Mouse (Mus musculus): ENCODE data around the gene Ctu2. TPM values are rescaled to one million over a fixed set of nuclear protein-coding genes. Genes with fewer than 3 reads are reported as not detected.

Ctu2 gene
- total and polyA plus RNA-seq, 3 experiments: 23.8 to 63.1 (median 40.4) TPM

- no peak overlapping the region for H3K4me2 ChIP-seq (ENCODE audit: insufficient read depth, low read depth, poor library complexity, severe bottlenecking)
- in situ Hi-C loops (cut with MboI; ENCODE audit: low pct_ligation_motif_present, low pct_unique_long_range_greater_than_20kb, low sequenced_read_pairs) (loop anchor here (25.0 kb wide), 1 partner anchor 839 kb away; the partner anchor contains the start of genes Fbxo31 and Map1lc3b), dilution Hi-C loops (cut with MboI; ENCODE audit: extremely low pct_ligation_motif_present, extremely low pct_unique_long_range_greater_than_20kb, low sequenced_read_pairs) (no loop called here)
- no peaks in the 10 kb centered on the region for H3K27me3 ChIP-seq (replicated peaks)
- H3K27ac ChIP-seq (ENCODE audit: insufficient read depth, low read depth): no peak overlapping the region; the same call in 1 of the 2 replicates
- DNase-seq (ENCODE audit: extremely low read depth): peak; percentile 21
- H3K9ac ChIP-seq (ENCODE audit: insufficient read depth, low read depth): no peak overlapping the region
- no peak overlapping the region for H3K4me3 ChIP-seq (replicated peaks in 1 of 3; ENCODE audit: low read depth in 2 of 3, low read length in 2 of 3, poor library complexity in 1 of 3)
- H3K36me3 ChIP-seq (replicated peaks in 1 of 2; ENCODE audit: control insufficient read depth in 1 of 2, insufficient read depth in 1 of 2, low read length in 1 of 2): peaks cover 54 to 84% of the 10 kb centered on the region in 2 experiments
- H3K79me2 ChIP-seq (replicated peaks; ENCODE audit: control insufficient read depth, extremely low read depth, insufficient read depth, poor library complexity, severe bottlenecking): peaks cover 34% of the 10 kb centered on the region
- H3K4me1 ChIP-seq (ENCODE audit: control insufficient read depth in 1 of 2, insufficient read depth in 2 of 2): peaks cover 33 to 82% of the 10 kb centered on the region in 2 experiments
- TF ChIP-seq ELF1 (IDR thresholded peaks at IDR 0.05; ENCODE audit: low read depth, low read length) (peak; percentile 17; the same call in 1 of the 2 replicates), TCF12 (IDR thresholded peaks at IDR 0.05; ENCODE audit: low read depth, low read length) (peak; percentile 29; the same call in 1 of the 2 replicates), POLR2AphosphoS2 (IDR thresholded peaks at IDR 0.05; ENCODE audit: low read depth, low read length) (no peak)
- no peaks in the 10 kb centered on the region for H3K9me3 ChIP-seq (replicated peaks; ENCODE audit: low read length)
These were observed 49.8 kb upstream of the Ctu2 start for GRCm38 (mm10) chr8:122426145-122426544.

- Histone ChIP-seq H3K36me3 (replicated peaks in 1 of 2; ENCODE audit: control insufficient read depth in 1 of 2, insufficient read depth in 1 of 2, low read length in 1 of 2) (peaks cover 52 to 72% of the 10 kb centered on the region in 2 experiments), H3K4me3 (replicated peaks in 1 of 3; ENCODE audit: low read depth in 2 of 3, low read length in 2 of 3, poor library complexity in 1 of 3) (peak overlapping the region in 1 of 3 experiments; percentile 0), H3K4me2 (ENCODE audit: insufficient read depth, low read depth, poor library complexity, severe bottlenecking) (no peak overlapping the region), H3K9me3 (replicated peaks; ENCODE audit: low read length) (no peaks in the 10 kb centered on the region), H3K9ac (ENCODE audit: insufficient read depth, low read depth) (no peak overlapping the region), H3K4me1 (ENCODE audit: control insufficient read depth in 1 of 2, insufficient read depth in 2 of 2) (peaks cover 30 to 68% of the 10 kb centered on the region in 2 experiments), H3K79me2 (replicated peaks; ENCODE audit: control insufficient read depth, extremely low read depth, insufficient read depth, poor library complexity, severe bottlenecking) (peaks cover 44% of the 10 kb centered on the region), H3K27ac (ENCODE audit: insufficient read depth, low read depth) (peak overlapping the region; percentile 25; the same call in 1 of the 2 replicates), H3K27me3 (replicated peaks) (no peaks in the 10 kb centered on the region)
- no peak for DNase-seq (ENCODE audit: extremely low read depth)
- dilution Hi-C loops (cut with MboI; ENCODE audit: extremely low pct_ligation_motif_present, extremely low pct_unique_long_range_greater_than_20kb, low sequenced_read_pairs): no loop called here
- no peak for TF ChIP-seq USF1 (IDR thresholded peaks at IDR 0.05; ENCODE audit: low read depth, low read length)
- TF ChIP-seq PAX5 (IDR thresholded peaks at IDR 0.05; ENCODE audit: low read length): no peak
- no peak for TF ChIP-seq SIN3A (IDR thresholded peaks at IDR 0.05; ENCODE audit: low read length)
- TF ChIP-seq TCF12 (IDR thresholded peaks at IDR 0.05; ENCODE audit: low read depth, low read length): no peak
- TF ChIP-seq GABPA (IDR thresholded peaks at IDR 0.05; ENCODE audit: insufficient replicate concordance, low read depth, low read length): no peak
- TF ChIP-seq NELFE (IDR thresholded peaks at IDR 0.05; ENCODE audit: low read depth, low read length): no peak
- no peak for TF ChIP-seq MYC (IDR thresholded peaks at IDR 0.05; ENCODE audit: low read depth, low read length)
- TF ChIP-seq BHLHE40 (IDR thresholded peaks at IDR 0.05; ENCODE audit: low read depth, low read length): no peak
- no peak for TF ChIP-seq MAFK (IDR thresholded peaks at IDR 0.05; ENCODE audit: insufficient replicate concordance, low read length)
- no peak for TF ChIP-seq ZKSCAN1 (IDR thresholded peaks at IDR 0.05; ENCODE audit: borderline replicate concordance, low read depth, low read length)
- no peak for TF ChIP-seq ETS1 (conservative IDR thresholded peaks at IDR 0.05; ENCODE audit: low read depth, low read length)
- TF ChIP-seq RCOR1 (conservative IDR thresholded peaks at IDR 0.05; ENCODE audit: low read depth, low read length): no peak
- TF ChIP-seq POLR2A (IDR thresholded peaks at IDR 0.05; ENCODE audit: low read depth, low read length): no peak; the same call in 1 of the 2 replicates
- TF ChIP-seq MAZ (IDR thresholded peaks at IDR 0.05; ENCODE audit: low read depth, low read length): no peak
- no peak for TF ChIP-seq MEF2A (IDR thresholded peaks at IDR 0.05; ENCODE audit: borderline replicate concordance, low read depth, low read length)
- no peak for TF ChIP-seq CHD2 (IDR thresholded peaks at IDR 0.05; ENCODE audit: low read length)
- in situ Hi-C loops (cut with MboI; ENCODE audit: low pct_ligation_motif_present, low pct_unique_long_range_greater_than_20kb, low sequenced_read_pairs): loop anchor here (25.0 kb wide), 1 partner anchor 840 kb away; the partner anchor contains the start of genes Fbxo31 and Map1lc3b
These were observed 48.3 kb upstream of the Ctu2 start for GRCm38 (mm10) chr8:122427607-122428006.

Data from CH12.LX (cell line).